Mouse (Mus musculus): Measurements from ENCODE around the gene Hoxa2.

GRCm38 (mm10) chr6:52167176-52167575 is 2.5 kb upstream of the Hoxa2 start:
- TF ChIP-seq POLR2AphosphoS5 (IDR thresholded peaks at IDR 0.05; ENCODE audit: insufficient replicate concordance, low read depth, low read length) (no peak), CTCF (IDR thresholded peaks at IDR 0.05; ENCODE audit: low read depth, low read length) (no peak), GATA1 (IDR thresholded peaks at IDR 0.05; ENCODE audit: borderline replicate concordance, low read length) (no peak), TAL1 (conservative IDR thresholded peaks at IDR 0.05; ENCODE audit: low read depth, low read length) (no peak)

Data from G1E (cell line).